Mouse (Mus musculus) fibroblast of lung, adult 2 months (primary cell): ENCODE measurements at regions not wholly inside any gene's neighbourhood (a gene's known extent, or its start where the extent isn't known, plus 50 kb on each side); places are given as distances from the start of the nearest gene placed in this dataset.
A peak's percentile ranks its signal among the peaks of the same experiment; 100 is the strongest.
"Not testable (repeated sequence)": the region's sequence is repeated elsewhere in the genome, so short reads cannot be mapped to it uniquely, and the experiment has no call there.

Experiments
- DNase-seq: peaks from one replicate; pipeline ENCODE4 v3.0.0-alpha.2; 2011; ENCODE audit warnings: low read depth

DNA sequence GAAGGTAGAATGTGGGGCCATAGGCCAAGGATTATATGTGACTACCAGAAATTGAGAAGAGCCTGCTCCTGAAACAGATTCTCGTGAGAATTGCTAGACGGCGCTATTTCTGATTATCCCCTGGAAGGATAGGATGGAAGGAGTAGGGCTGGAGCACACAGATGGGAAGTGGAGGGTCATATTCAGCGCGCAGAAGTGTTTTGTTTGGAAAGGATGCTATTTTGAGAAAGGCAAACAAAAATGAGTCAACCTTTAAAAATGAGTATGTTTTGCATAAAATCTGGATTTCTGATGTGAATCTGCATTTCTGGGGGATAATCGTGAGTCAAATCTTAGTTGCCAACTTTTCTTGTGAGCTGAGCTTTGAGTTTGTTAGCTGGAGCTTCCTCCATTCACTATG, 58.1 kb upstream of the Fshb start:
- no peak for DNase-seq

DNA sequence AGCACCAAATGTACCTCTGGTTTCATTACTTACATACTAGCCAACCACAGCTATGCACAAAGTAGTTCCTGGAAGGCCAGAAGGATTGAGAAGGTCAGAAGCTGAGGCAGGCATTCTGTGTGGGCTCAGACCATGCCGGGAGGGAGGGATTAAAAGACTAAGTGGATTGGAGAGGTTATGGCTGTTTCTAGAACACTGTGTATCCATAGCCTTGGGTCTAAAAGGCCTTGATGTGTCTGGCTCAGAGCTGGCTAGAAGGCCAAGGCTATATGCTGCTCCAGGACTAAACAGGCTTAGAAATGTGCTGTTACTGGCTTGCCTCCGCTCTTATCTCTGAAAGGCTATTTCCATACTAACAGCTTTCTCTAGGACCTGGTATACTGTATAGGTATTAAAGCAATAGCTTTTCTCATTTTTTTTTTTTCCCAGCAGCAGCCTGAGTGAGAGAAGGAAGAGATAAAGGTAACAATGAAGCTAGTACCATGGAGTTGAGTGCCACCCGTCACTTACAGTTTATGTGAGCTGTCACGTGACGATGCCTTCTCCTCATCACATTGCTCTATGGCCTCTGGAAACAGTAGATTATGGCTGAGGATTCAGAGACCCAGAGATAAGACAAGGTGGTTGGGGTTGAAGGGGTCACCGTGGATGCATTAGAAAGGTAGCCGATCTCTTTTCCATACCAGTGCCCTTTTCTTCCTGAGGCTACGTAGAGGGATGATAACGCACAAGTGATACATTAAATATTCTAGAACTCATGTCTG, 59.4 kb upstream of the Fshb start:
- no peak for DNase-seq

DNA sequence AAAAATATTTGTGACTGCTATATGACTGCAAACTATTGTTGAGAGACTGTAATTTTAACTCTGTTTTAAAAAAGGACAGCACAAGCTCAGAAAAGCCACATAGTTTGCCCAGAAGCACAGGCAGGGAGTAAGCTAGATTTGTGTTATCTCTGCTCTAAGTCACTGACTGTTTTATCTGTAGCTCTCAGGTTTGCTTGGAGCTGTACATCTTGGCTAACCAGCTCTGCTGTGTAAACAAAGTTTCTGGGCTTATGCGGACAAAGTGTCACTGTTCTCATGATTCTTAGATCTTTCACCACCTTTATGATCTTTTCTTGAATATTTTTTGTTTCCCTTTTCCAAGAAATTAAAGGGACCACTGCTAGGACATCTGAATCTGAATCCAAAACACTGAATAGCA, 60.2 kb upstream of the Fshb start:
- DNase-seq, result no peak

DNA sequence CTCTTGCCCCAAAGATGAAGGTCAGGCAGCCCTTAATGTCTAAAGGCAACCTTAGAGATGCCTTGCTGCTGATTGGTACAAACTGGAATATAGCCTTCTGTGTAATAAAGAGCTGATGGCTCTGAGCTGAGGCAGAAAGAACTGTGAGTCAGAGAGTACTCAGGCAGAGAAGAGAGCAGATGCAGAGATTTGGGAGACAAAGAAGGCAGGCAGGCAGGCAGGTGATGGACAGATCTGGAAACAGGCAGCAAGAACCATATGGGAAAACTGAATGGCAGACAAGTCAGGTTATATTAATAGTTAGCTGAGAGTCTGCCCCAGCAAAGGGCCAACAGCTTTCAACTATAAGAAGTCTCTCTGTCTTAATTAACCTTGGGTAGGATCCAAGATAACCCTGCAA, 73.7 kb upstream of the Fshb start:
- DNase-seq, result no peak

DNA sequence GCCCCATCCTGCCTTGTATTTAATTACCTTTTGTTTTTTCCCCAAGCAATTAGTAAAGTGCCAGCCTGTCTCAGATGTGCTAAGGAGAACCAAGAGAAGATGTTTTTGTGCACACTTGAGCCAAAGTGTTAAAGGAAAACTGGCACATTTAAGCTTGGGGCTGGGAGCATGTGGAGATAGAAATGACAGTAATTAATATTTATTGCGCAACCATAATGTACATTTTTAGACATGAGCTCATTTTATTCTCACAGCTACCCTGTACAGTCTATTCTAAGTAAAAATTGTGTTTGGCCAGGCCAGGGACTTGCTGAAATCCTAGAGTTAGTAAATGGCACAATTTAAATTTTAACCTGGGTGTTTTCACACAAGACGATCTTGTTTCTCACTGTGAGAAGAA, 89.9 kb upstream of the Fshb start:
- no peak for DNase-seq

DNA sequence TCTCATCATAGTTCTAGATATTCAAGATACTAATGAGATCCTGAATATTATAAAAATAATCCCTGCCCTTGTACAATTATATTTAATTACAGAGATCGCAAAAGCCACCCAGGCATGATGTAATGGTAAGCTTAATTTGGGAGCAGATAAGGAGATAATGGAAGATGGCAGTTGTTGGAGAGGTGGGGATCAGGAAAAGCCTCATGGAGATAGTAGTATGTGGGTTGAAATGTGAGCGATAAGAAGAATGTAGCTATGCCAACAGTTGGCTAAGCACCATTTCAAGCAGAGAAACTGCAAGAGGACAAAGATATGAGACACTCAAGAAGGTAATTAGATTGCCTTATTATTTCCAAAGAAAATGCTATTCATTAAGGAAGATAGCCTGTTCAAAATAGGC, 90.4 kb upstream of the Fshb start:
- DNase-seq, result no peak

DNA sequence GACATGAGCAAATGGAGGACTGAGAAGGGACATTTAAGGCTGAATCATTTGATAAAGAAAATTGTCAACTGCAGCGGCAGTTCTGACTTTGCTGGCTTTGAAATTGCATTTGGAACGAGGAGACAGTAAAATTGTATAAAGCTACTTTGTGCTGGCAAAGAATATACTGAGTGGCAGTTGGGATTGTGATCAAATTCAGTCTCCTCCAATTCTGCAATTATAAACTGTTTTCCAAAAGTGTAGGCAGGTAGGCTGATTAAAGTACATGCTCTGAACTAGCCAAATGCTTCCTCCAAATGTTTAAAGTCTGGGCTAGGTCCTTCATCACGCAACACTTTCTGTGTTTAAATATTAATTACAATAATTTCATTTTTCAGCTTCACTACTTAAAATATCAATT, 90.9 kb upstream of the Fshb start:
- no peak for DNase-seq

DNA sequence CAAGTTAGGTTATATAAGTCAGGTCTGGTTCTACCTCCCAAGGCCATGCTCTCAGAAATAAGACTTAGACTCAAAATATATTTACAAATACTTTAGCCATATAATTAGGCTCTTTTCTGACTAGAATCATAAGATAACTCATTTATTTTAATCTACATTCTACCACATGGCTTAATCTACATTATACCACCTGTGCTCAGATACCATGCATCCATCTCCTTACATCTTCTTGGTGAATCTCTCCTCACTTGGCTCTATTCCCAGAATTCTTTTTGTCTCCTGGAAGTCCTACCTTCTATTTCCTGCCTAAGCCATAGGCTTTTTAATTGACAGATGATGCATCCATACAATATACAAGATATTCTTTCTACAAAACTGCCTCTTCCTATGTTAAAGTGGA, 92.4 kb upstream of the Fshb start:
- no peak for DNase-seq

DNA sequence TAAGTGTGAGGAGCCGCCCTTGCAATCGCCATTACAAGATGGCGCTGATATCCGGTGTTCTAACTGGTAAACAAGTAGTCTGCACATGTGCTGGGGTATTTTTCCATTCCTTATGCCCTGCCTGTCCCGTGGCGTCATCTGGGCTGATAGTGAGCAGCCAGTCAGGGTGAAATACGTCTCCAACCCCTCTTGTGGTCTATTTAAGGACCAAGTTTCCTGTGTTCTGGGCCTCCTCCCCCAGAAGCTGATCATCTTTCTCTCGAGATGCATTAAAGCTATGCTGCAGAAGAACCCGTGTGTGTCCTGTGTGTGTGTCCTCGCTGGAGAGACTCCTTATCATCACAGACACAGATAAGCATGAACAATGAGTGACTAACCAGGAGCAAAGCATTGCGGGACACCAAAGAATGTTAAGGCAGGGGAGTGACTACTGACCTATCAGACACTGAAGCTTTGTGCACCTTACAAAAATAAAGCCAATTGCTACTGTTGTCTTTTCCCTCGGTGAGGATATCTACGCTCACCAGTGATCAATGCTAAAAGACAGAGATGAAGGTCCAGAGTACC, 99.5 kb upstream of the Fshb start:
- DNase-seq, result not testable (repeated sequence)

DNA sequence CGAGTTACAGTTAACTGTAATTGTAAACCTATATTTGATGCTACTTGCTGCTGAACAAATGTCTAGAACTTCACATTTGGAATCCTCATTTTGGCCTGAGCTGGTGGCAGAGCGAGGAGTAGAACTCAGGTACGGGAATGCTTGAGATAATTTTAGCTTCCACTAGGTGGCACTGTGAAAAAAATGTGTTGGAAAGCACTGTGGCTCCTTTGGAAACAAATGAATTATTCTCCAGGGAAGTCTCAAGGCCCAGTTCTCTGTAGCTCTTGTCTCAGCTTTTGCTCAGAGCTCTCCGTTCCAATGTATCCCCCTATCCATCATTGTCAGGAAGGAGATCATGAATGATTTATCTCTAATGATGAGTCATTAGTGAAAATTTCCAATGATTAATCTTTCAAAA, 114.7 kb upstream of the Kcna4 start:
- no peak for DNase-seq

DNA sequence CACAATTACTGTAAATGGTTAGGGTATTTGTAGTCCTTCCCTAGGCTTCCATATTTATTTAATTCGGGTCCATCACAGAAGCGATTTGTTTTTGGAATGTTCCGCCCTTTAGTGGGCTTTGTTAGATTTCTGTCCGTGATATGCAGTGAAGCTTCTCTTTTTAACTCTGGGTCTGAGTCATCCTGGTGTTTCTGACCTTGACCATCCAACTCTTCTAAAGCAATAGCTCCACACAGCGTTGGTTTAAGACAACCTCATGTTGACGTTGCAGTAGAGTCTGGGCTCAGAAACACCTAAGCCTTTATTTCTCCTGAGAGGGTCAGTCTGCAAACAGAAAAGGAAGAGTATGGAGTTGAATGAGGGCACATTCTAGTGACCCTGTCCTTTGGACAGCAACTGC, 107.4 kb upstream of the Kcna4 start:
- DNase-seq, result no peak

DNA sequence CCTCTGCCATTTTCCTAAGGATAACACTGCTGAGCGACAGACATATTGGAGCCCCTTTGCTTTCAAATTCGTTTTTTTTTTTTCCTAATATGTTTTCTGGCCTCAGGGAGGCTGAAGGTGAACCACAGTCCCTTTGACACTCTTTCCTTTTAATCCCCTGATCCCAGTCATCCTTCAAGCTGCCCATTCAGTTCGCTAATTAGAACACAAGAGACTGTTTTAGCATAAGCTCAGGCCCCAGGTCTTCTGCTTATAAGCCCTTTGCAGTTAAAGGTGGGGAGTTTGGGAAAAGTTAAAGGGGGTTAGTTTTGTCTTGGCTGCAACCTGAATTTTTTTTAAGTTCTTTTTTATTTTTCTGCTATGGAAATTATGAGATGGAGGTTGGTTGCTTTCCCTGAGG, 105.6 kb upstream of the Kcna4 start:
- DNase-seq, result no peak

DNA sequence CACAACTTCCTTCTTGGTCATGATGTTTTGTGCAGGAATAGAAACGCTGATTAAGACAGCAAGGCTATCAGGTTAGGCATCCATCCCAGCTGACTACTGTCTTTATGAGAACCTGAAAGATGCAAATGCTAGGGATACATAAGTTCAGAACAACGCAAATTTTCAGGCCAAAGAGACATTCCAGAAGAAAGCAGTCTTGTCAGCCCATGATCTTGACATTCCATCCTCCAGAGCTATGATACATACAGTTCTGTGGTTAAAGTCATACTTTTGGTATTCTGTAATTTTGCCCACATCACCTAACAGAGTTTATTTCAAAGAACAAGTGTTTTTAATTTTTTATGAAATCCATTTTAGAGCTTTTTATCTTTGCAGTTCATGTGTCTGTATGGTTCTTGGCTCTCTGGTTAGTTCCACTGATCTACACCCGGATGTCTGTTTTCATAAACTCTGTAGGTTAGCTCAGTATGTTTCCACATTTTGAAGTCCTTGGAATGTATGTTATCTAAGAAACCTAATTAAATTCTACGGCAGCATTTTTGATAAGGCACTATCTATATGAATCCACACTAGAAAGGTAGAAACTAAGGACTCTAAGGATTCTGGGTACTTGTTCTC, 88.5 kb upstream of the Kcna4 start:
- no peak for DNase-seq

DNA sequence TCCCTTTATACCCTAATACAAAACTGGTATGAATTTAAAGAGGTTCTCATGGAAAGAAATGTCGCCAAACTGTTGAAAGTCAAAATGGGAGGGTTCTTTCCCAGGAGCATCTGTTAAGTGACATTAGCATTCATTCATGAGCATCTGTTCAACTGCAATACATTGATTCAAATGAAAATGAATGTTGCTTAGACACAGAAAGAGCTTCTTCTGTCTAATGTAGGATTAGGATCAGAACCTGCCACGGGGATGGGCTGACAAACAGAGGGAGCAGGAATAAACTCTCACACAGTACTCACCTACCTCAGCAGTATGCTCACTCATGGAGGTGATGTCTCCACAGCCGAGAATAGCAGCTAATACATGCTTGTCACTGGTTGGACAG, 88.0 kb upstream of the Kcna4 start:
- DNase-seq, result no peak

DNA sequence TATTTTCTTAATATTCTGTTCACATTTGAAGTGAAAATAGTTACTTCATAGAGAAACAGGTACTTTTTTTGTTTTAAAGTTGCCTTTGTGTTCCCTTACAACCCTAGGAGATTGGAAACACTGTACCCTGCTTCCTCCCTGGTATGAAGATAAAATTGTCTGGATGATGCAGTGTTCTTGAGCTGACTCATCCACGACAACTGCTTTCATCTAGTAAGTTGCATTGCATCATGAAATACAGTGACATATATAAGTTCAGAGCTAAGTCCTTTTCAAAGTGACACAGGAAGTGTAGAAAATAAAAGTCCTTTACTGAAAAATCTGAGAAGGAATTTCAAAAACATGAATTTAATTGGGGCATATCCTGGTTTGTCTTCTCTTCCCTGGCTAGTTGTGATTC, 68.9 kb upstream of the Kcna4 start:
- DNase-seq, result no peak

DNA sequence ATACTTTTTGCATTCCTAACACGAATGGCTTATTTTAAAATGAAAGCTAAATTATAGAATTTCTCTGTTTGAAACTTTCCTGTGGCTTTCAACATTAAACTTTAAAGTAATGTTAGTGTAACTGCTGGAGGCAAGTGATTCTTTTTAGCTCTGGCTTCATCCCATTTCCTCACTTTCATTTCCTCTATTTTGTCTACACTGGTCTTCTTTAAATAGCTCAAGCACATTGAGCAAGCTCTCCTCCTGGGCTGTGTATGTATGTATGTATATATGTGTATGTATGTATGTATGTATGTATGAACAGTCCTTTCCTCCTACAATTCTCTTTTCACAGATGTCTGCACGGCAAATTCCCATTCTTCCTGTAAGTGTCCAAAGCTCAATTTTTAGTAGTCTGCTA, 65.8 kb upstream of the Kcna4 start:
- no peak for DNase-seq

DNA sequence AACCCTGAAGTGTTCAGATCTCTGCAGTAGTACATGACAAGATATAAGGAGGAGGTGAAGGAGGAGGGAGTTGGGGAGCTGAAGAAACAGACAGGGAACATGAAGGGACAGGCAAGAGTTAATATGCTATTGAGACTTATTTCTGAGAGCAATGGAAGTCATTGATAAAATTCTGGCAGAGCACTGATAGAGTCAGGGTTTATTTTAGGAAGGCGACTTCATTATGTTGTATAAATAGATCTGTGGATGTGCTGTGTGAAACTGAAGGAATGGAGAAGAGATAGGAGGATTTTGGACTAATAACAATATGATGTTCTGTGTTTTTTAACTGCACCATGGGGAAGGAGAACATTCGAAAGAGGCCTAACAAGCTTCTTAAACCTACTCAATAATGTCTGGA, 63.0 kb upstream of the Kcna4 start:
- DNase-seq, result no peak

DNA sequence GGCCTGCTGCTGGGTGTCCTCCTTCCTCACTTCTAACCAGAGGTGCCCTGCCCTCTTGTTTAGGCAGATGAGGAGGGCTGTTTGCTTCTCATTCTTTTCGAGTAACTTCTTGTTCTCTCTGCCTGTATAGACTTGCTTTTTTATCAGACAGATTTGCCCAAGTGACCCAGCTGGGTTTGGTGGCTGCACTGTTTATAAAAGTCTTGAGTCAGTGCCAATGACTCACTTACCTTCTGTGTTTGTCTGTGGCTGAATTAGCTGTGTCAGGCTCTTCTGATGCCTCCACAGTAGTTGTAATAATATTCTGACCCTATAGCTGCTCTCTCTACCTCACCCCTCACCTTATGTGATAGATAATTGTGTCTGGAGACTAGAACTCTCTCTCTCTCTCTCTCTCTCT, 62.2 kb upstream of the Kcna4 start:
- peak; percentile 6 for DNase-seq

DNA sequence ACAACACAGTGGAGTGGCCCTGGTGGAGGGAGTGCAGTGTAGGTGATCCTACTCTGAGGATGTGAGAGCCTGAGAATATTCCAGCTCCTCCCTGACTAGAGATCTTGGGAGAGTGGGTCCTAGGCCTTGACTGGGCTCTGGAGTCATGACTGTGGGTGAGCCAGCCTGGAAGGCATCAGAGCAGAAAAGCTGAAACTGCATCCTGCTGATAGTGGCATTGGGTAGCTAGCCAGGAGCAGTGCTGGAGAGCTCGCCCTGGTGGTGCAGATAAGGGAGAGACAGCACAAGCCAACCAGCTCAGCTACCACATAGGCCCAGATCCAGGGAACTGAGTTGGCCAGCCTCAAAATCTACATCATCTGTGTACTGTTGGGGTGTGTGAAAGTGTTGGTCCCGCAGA, 58.8 kb upstream of the Kcna4 start:
- no peak for DNase-seq

DNA sequence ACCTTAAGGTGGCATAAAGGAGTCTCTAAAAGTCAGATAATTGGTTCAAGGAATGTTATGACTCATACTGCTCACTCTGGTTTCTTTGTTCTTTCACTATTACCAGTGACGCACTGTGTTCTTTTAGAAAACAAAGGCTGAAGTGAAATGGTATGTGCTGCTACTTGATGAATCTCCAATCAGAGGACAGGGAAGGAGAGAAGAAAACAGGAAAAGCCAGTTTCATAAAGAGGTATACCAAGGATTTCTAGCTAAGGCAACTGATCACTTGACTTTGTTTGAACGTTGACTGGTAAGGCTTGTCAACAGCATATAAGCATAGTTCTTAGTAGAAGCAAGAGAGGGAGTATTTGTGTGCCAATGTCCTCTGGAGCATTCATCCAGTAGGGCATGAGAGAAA, 57.6 kb upstream of the Kcna4 start:
- DNase-seq, result no peak
